Mouse (Mus musculus) thymus, adult 2 months (tissue): ENCODE data around the gene Tfap2a.

Experiments
- CTCF ChIP-seq: fragments of 200-500 bp; IDR thresholded peaks from 2 replicates; pipeline ENCODE4 v1.5.1; 2012; ENCODE audit warnings: mild to moderate bottlenecking, control low read depth, low read length, moderate library complexity, borderline replicate concordance; ENCODE audit not compliant: control insufficient read depth, poor library complexity, insufficient read depth; ENCODE audit errors: extremely low read depth
- POLR2A ChIP-seq: fragments of 200-500 bp; IDR thresholded peaks from 2 replicates; pipeline ENCODE4 v1.6.1; 2012; ENCODE audit warnings: mild to moderate bottlenecking, low read length, control low read depth, moderate library complexity; ENCODE audit not compliant: control insufficient read depth, poor library complexity, insufficient read depth; ENCODE audit errors: extremely low read depth

DNA sequence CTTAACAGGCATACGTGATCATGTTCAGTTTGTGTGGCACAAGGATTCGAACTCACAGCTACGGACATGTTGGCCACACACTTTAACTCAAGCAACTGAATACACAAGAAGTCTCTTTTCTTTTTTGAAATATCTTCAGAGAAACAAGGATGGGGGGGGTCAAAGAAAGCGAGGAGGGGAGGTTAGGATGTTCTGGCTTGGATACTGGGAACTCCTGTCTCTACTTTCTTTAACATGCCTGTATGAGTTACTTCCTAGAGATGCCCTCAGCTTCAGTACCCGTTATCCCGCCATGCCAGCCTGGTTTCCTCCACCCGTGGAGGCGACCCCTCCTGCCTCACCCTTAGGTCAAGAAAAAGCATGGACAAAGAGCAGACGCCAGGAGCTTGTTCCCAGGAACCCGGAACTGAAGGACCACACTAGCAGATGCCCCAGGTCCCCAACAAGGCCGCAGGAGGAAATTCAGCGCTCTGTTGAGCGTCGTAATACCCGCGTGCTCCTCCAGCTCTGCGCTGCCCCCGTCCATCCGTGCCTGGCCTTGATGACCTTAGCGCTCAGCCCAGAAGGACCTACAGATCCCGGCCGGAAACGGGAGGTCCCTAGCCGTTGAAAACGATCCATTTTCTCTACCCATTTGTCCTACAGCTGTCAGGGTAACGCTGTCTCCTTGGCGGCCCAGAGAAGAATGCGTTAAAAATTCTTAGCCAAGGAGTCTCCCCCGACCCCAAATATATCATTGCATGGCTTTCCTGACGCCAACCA is 35.6 kb downstream of the Tfap2a start:
- TF ChIP-seq CTCF (no peak), POLR2A (no peak)
